In genomic region chr2:91114781-91115577, GRCm38 (mm10) we compare ENCODE assay signal across 8 mouse cellular contexts. TPM values are rescaled to one million over a fixed set of nuclear protein-coding genes. Genes with fewer than 3 reads are reported as not detected.
A peak's percentile ranks its signal among the peaks of the same experiment; 100 is the strongest.
DNase-seq lines count a peak whose midpoint lies in the region; ATAC-seq lines count a peak whose summit lies in the region.

No protein-coding gene starts in this region.

- peak; percentile 48 for ATAC-seq in hindbrain, embryonic 16.5 days

- H3K36me3 ChIP-seq in hindbrain, embryonic 16.5 days (ENCODE audit: control insufficient read depth, insufficient read depth, low read length) = no peaks in the 10 kb centered on the region

- peak overlapping the region; percentile 68 for H3K9ac ChIP-seq in hindbrain, embryonic 16.5 days (ENCODE audit: low read depth, low read length)

- no peaks in the 10 kb centered on the region for H3K9me3 ChIP-seq in hindbrain, embryonic 16.5 days (ENCODE audit: control insufficient read depth, low read length)

- peak overlapping the region; percentile 74 for H3K4me2 ChIP-seq in hindbrain, embryonic 16.5 days (ENCODE audit: low read length)

- H3K27me3 ChIP-seq in hindbrain, embryonic 16.5 days (replicated peaks; ENCODE audit: control insufficient read depth, insufficient read depth, low read length) = peaks cover 9% of the 10 kb centered on the region; the same call in 1 of the 2 replicates

- H3K4me1 ChIP-seq in hindbrain, embryonic 16.5 days (ENCODE audit: control insufficient read depth, insufficient read depth, low read depth, low read length) = no peaks in the 10 kb centered on the region

- peak; percentile 97 for DNase-seq in NIH3T3 (ENCODE audit: low read depth)
- DNase-seq in cerebellum, postnatal 14 days = peak; percentile 100
- DNase-seq in frontal cortex, postnatal 36 days (ENCODE audit: low spot score in 2 of 2) = peak; percentile 95 to 96
- DNase-seq in left cerebral cortex, adult 18-20 months (ENCODE audit: low spot score in 2 of 2) = peak; percentile 96 to 98
- DNase-seq in lung, postnatal 4 days = peak; percentile 94 to 97
- peak; percentile 86 for DNase-seq in right cerebral cortex, postnatal 36 days (ENCODE audit: low spot score in 2 of 2)
- peak; percentile 88 to 97 for DNase-seq in urinary bladder, postnatal 4 days (ENCODE audit: low spot score in 2 of 2)

- H3K4me3 ChIP-seq in hindbrain, embryonic 16.5 days (ENCODE audit: low read length) = peak overlapping the region; percentile 40

- no peak overlapping the region for H3K27ac ChIP-seq in hindbrain, embryonic 16.5 days (ENCODE audit: low read depth, low read length)

- WGBS in hindbrain, embryonic 16.5 days = 8% methylated on average over 42 of the region's 42 CpGs

RNA-seq across cellular contexts. Expression of gene Mybpc3, which starts 3.0 kb away (rescaled TPM):
- polyA plus RNA-seq in hindbrain, embryonic 16.5 days (2015; fragmentation: Nextera tagmentation; extraction: Ambion mirVana) = 0.04 and 0.05 TPM in 2 replicates
- under 1 TPM; 0.12 TPM for total RNA-seq in left cerebral cortex, adult 18-20 months (2021)

RNA-seq across cellular contexts. Expression of gene Spi1, which starts 32.8 kb away (rescaled TPM):
- polyA plus RNA-seq in hindbrain, embryonic 16.5 days (2015; fragmentation: Nextera tagmentation; extraction: Ambion mirVana) = 3.4 and 4.2 TPM in 2 replicates
- total RNA-seq in left cerebral cortex, adult 18-20 months (2021) = 1 to 10 TPM; 3.2 to 3.6 TPM

RNA-seq across cellular contexts. Expression of gene Slc39a13, which starts 44.8 kb away (rescaled TPM):
- polyA plus RNA-seq in hindbrain, embryonic 16.5 days (2015; fragmentation: Nextera tagmentation; extraction: Ambion mirVana) = 30.1 and 35.8 TPM in 2 replicates
- 10 to 100 TPM; 26.8 to 31.8 TPM for total RNA-seq in left cerebral cortex, adult 18-20 months (2021)
